Mouse (Mus musculus) testis, adult 2 months (tissue): Measurements from ENCODE around the gene Gcsh.

Experiments used
- CTCF ChIP-seq: fragments of 200-500 bp; IDR thresholded peaks from 2 replicates; pipeline ENCODE4 v1.5.1; 2012; ENCODE audit warnings: low read depth, mild to moderate bottlenecking, inconsistent platforms, low read length, moderate library complexity; ENCODE audit not compliant: control insufficient read depth, insufficient read depth, insufficient replicate concordance
- POLR2A ChIP-seq: fragments of 200-500 bp; IDR thresholded peaks from 2 replicates; pipeline ENCODE4 v1.6.1; 2012; ENCODE audit warnings: low read depth, mild to moderate bottlenecking, inconsistent platforms, low read length, moderate library complexity; ENCODE audit not compliant: control insufficient read depth

GRCm38 (mm10) chr8:116978631-116979256, 14.6 kb downstream of the Gcsh start, which contains the start of gene 1700030J22Rik:
- TF ChIP-seq CTCF (peak; percentile 31; the same call in 1 of the 2 replicates), POLR2A (peak; percentile 99)
